Mouse (Mus musculus) myocyte (in vitro differentiated cells): ENCODE results near the gene Ticam1. TPM values are rescaled to one million over a fixed set of nuclear protein-coding genes. Genes with fewer than 3 reads are reported as not detected.
A peak's percentile ranks its signal among the peaks of the same experiment; 100 is the strongest.

Experiments
- H3K27me3 ChIP-seq: one replicate; pipeline ENCODE4 v1.6.1; 2011; ENCODE audit not compliant: control insufficient read depth, insufficient read depth, insufficient read length
- H3K36me3 ChIP-seq: one replicate; pipeline ENCODE4 v1.6.1; 2011; ENCODE audit not compliant: control insufficient read depth, insufficient read depth
- H3K4me2 ChIP-seq: one replicate; pipeline ENCODE4 v1.6.1; 2011; ENCODE audit warnings: low read depth, control low read depth
- H3K4me3 ChIP-seq: one replicate; pipeline ENCODE4 v1.5.1; 2011; ENCODE audit warnings: mild to moderate bottlenecking, control low read depth, moderate library complexity
- H3K79me2 ChIP-seq: one replicate; pipeline ENCODE4 v1.6.1; 2011; ENCODE audit not compliant: control insufficient read depth, insufficient read depth
- H3ac ChIP-seq: one replicate; pipeline ENCODE4 v1.6.1; 2011; ENCODE audit not compliant: control insufficient read depth, insufficient read length
- CEBPB ChIP-seq: IDR thresholded peaks from 2 replicates; pipeline ENCODE4 v1.6.1; 2011; ENCODE audit warnings: mild to moderate bottlenecking, moderate library complexity; ENCODE audit not compliant: poor library complexity, insufficient read depth, severe bottlenecking
- E2F4 ChIP-seq: IDR thresholded peaks from one replicate; pipeline ENCODE4 v1.6.1; 2011; ENCODE audit warnings: mild to moderate bottlenecking, control low read depth, moderate library complexity; ENCODE audit not compliant: insufficient read depth
- MAX ChIP-seq: IDR thresholded peaks from one replicate; pipeline ENCODE4 v1.6.1; 2011; ENCODE audit warnings: low read depth, mild to moderate bottlenecking, control low read depth
- MYOD1 ChIP-seq, 3 experiments: IDR thresholded peaks; one replicate each; pipeline ENCODE4 v1.6.1; 2011; ENCODE audit warnings: control low read depth in 2 of 3, low read depth in 2 of 3, mild to moderate bottlenecking in 2 of 3, moderate library complexity in 1 of 3; ENCODE audit not compliant: insufficient read length in 2 of 3, control insufficient read depth in 1 of 3
- MYOG ChIP-seq, 3 experiments: IDR thresholded peaks; one replicate each; pipeline ENCODE4 v1.6.1; 2011; ENCODE audit warnings: control low read depth in 2 of 3, low read depth in 2 of 3, mild to moderate bottlenecking in 2 of 3; ENCODE audit not compliant: insufficient read length in 2 of 3, control insufficient read depth in 1 of 3, insufficient read depth in 1 of 3
- POLR2A ChIP-seq: IDR thresholded peaks from one replicate; pipeline ENCODE4 v1.6.1; 2011; ENCODE audit warnings: low read depth, mild to moderate bottlenecking, control low read depth, moderate library complexity; ENCODE audit not compliant: insufficient read length
- POLR2AphosphoS2 ChIP-seq: IDR thresholded peaks from one replicate; pipeline ENCODE4 v1.6.1; 2011; ENCODE audit warnings: low read depth, control low read depth; ENCODE audit not compliant: insufficient read length
- REST ChIP-seq: IDR thresholded peaks from one replicate; pipeline ENCODE4 v1.6.1; 2011; ENCODE audit warnings: mild to moderate bottlenecking, control low read depth, moderate library complexity; ENCODE audit not compliant: insufficient read depth, insufficient read length
- SRF ChIP-seq: IDR thresholded peaks from one replicate; pipeline ENCODE4 v1.6.1; 2011; ENCODE audit warnings: low read depth; ENCODE audit not compliant: control insufficient read depth, insufficient read length
- TCF12 ChIP-seq: IDR thresholded peaks from one replicate; pipeline ENCODE4 v1.6.1; 2011; ENCODE audit warnings: mild to moderate bottlenecking, control low read depth; ENCODE audit not compliant: poor library complexity, insufficient read depth, severe bottlenecking
- TCF3 ChIP-seq: IDR thresholded peaks from one replicate; pipeline ENCODE4 v1.6.1; 2011; ENCODE audit warnings: low read depth, control low read depth; ENCODE audit not compliant: insufficient read length
- USF1 ChIP-seq: IDR thresholded peaks from one replicate; pipeline ENCODE4 v1.6.1; 2011; ENCODE audit warnings: low read depth, mild to moderate bottlenecking, control low read depth, moderate library complexity
- polyA plus RNA-seq: library from polyadenylated mRNA; unstranded; fragments of >200 nt; fragmentation: generic; extraction: Trizol; gene quantifications from one replicate; pipeline ENCODE4 v1.2.1, GENCODE M21; 2012; ENCODE audit warnings: missing spikeins

Gene Ticam1
- polyA plus RNA-seq, 1 experiment = 9.1 TPM

- Histone ChIP-seq H3K27me3 (no peaks in the 10 kb centered on the region), H3ac (no peak overlapping the region), H3K36me3 (peaks cover 5% of the 10 kb centered on the region), H3K4me3 (no peak overlapping the region), H3K79me2 (peaks cover 35% of the 10 kb centered on the region), H3K4me2 (no peak overlapping the region)
- no peak for TF ChIP-seq TCF3
These were observed 31.5 kb upstream of the Ticam1 start for GRCm38 (mm10) chr17:56308088-56308487.

- H3K4me3 ChIP-seq = peak overlapping the region; percentile 83
- no peaks in the 10 kb centered on the region for H3K27me3 ChIP-seq
- peaks cover 5% of the 10 kb centered on the region for H3K36me3 ChIP-seq
- no peak for TF ChIP-seq REST
- TF ChIP-seq POLR2A = no peak
- no peak overlapping the region for H3ac ChIP-seq
- peak overlapping the region; percentile 91 for H3K4me2 ChIP-seq
- peaks cover 35% of the 10 kb centered on the region for H3K79me2 ChIP-seq
These were observed 29.2 kb upstream of the Ticam1 start for GRCm38 (mm10) chr17:56305826-56306225.

- H3K79me2 ChIP-seq = peaks cover 35% of the 10 kb centered on the region
- peaks cover under 1% of the 10 kb centered on the region for H3K36me3 ChIP-seq
- no peaks in the 10 kb centered on the region for H3K27me3 ChIP-seq
- no peak overlapping the region for H3ac ChIP-seq
- H3K4me2 ChIP-seq = peak overlapping the region; percentile 91
- TF ChIP-seq TCF12 = no peak
- TF ChIP-seq TCF3 = no peak
- peak in 1 of 3 experiments; percentile 39 for TF ChIP-seq MYOD1 (IDR thresholded peaks at IDR 0.05; ENCODE audit: control insufficient read depth in 1 of 3, insufficient read length in 2 of 3, low read depth in 2 of 3)
- peak in 1 of 3 experiments; percentile 42 for TF ChIP-seq MYOG (IDR thresholded peaks at IDR 0.05; ENCODE audit: control insufficient read depth in 1 of 3, insufficient read depth in 1 of 3, insufficient read length in 2 of 3, low read depth in 2 of 3)
- no peak for TF ChIP-seq CEBPB
- peak overlapping the region; percentile 83 for H3K4me3 ChIP-seq
These were observed 28.6 kb upstream of the Ticam1 start for GRCm38 (mm10) chr17:56305156-56305555.

- H3K4me3 ChIP-seq = peak overlapping the region; percentile 83
- H3K79me2 ChIP-seq = peaks cover 35% of the 10 kb centered on the region
- H3K27me3 ChIP-seq = no peaks in the 10 kb centered on the region
- H3K4me2 ChIP-seq = peak overlapping the region; percentile 91
- no peaks in the 10 kb centered on the region for H3K36me3 ChIP-seq
- peak overlapping the region; percentile 5 for H3ac ChIP-seq
- TF ChIP-seq MYOG (IDR thresholded peaks at IDR 0.05; ENCODE audit: control insufficient read depth in 1 of 3, insufficient read depth in 1 of 3, insufficient read length in 2 of 3, low read depth in 2 of 3) = no peak
- TF ChIP-seq REST = no peak
These were observed 28.1 kb upstream of the Ticam1 start for GRCm38 (mm10) chr17:56304718-56305117.

GRCm38 (mm10) chr17:56303847-56304586 is 27.4 kb upstream of the Ticam1 start:
- no peak for TF ChIP-seq TCF3
- peak; percentile 27 for TF ChIP-seq POLR2A
- TF ChIP-seq E2F4 = peak; percentile 98
- no peak for TF ChIP-seq USF1
- peak; percentile 55 for TF ChIP-seq SRF
- no peak for TF ChIP-seq REST
- TF ChIP-seq MAX = no peak
- TF ChIP-seq POLR2AphosphoS2 = peak; percentile 22
- TF ChIP-seq MYOG (IDR thresholded peaks at IDR 0.05; ENCODE audit: control insufficient read depth in 1 of 3, insufficient read depth in 1 of 3, insufficient read length in 2 of 3, low read depth in 2 of 3) = no peak
- Histone ChIP-seq H3ac (peak overlapping the region; percentile 5), H3K4me2 (peak overlapping the region; percentile 97), H3K36me3 (no peaks in the 10 kb centered on the region), H3K27me3 (no peaks in the 10 kb centered on the region), H3K4me3 (peak overlapping the region; percentile 83), H3K79me2 (peaks cover 35% of the 10 kb centered on the region)

- H3ac ChIP-seq = peak within 1 kb of the TSS; percentile 5
- H3K4me2 ChIP-seq = peak within 1 kb of the TSS; percentile 97
- peaks cover 35% of the 10 kb centered on the region for H3K79me2 ChIP-seq
- H3K4me3 ChIP-seq = peak within 1 kb of the TSS; percentile 83
- TF ChIP-seq USF1 (no peak), E2F4 (peak; percentile 27)
- H3K36me3 ChIP-seq = no peaks in the 10 kb centered on the region
- H3K27me3 ChIP-seq = no peaks in the 10 kb centered on the region
These were observed 26.7 kb upstream of the Ticam1 start, which contains the start of gene Uhrf1 for GRCm38 (mm10) chr17:56303160-56303846. TSS of gene Uhrf1 (plus strand) at chr17:56303321.
